Mouse (Mus musculus) forebrain, embryonic 11.5 days (tissue): Measurements from ENCODE around the gene Zmiz1. TPM values are rescaled to one million over a fixed set of nuclear protein-coding genes. Genes with fewer than 3 reads are reported as not detected.

Source experiments
- ATAC-seq: fragments of 200-750 bp; cut with Nextera tagmentation; replicated peaks from 2 replicates; pipeline ENCODE4 v1.8.0; 2017; ENCODE audit warnings: moderate TSS enrichment; ENCODE audit not compliant: low FRiP score
- DNase-seq: peaks from one replicate; pipeline ENCODE4 v3.0.0-alpha.2; 2017; ENCODE audit warnings: low spot score
- H3K27ac ChIP-seq: fragments of 300-500 bp; sonication (generic); 2 replicates; pipeline ENCODE4 v1.5.1; 2014; ENCODE audit warnings: low read depth, low read length
- H3K27me3 ChIP-seq: fragments of 300-500 bp; sonication (generic); 2 replicates; pipeline ENCODE4 v1.6.1; 2014; ENCODE audit warnings: mild to moderate bottlenecking, low read length, mixed read lengths; ENCODE audit not compliant: control insufficient read depth, insufficient read depth
- H3K36me3 ChIP-seq: fragments of 300-500 bp; sonication (generic); 2 replicates; pipeline ENCODE4 v1.6.1; 2014; ENCODE audit warnings: mild to moderate bottlenecking, low read length, moderate library complexity, mixed read lengths; ENCODE audit not compliant: control insufficient read depth, insufficient read depth
- H3K4me1 ChIP-seq: fragments of 300-500 bp; sonication (generic); replicated peaks from 2 replicates; pipeline ENCODE4 v1.6.1; 2014; ENCODE audit warnings: low read length, mixed read lengths; ENCODE audit not compliant: control insufficient read depth, insufficient read depth
- H3K4me2 ChIP-seq: fragments of 300-500 bp; sonication (generic); 2 replicates; pipeline ENCODE4 v1.6.1; 2014; ENCODE audit warnings: low read depth, mild to moderate bottlenecking, low read length, moderate library complexity, mixed read lengths; ENCODE audit not compliant: severe bottlenecking
- H3K4me3 ChIP-seq: fragments of 300-500 bp; sonication (generic); 2 replicates; pipeline ENCODE4 v1.5.1; 2014; ENCODE audit warnings: low read depth, low read length
- H3K9ac ChIP-seq: fragments of 300-500 bp; sonication (generic); 2 replicates; pipeline ENCODE4 v1.6.1; 2014; ENCODE audit warnings: low read length
- H3K9me3 ChIP-seq: fragments of 300-500 bp; sonication (generic); 2 replicates; pipeline ENCODE4 v1.6.1; 2016; ENCODE audit warnings: low read length, mixed read lengths; ENCODE audit not compliant: control insufficient read depth
- WGBS: fragments of 180-500 bp; shearing (Covaris S2); extraction: QIAGEN DNeasy Blood & Tissue Kit; methylation state at CpG from one replicate; pipeline ENCODE4 v1.1.7; 2014; 5-methylcytosine and 5-hydroxymethylcytosine counted together
- polyA plus RNA-seq: library from polyadenylated mRNA; unstranded; fragments of >200 nt; fragmentation: Nextera tagmentation; extraction: Ambion mirVana; gene quantifications from 2 replicates; pipeline ENCODE4 v1.2.1, GENCODE M21; 2014

Gene Zmiz1
- polyA plus RNA-seq, 1 experiment from 2014 or later, result 71.2 TPM

DNA sequence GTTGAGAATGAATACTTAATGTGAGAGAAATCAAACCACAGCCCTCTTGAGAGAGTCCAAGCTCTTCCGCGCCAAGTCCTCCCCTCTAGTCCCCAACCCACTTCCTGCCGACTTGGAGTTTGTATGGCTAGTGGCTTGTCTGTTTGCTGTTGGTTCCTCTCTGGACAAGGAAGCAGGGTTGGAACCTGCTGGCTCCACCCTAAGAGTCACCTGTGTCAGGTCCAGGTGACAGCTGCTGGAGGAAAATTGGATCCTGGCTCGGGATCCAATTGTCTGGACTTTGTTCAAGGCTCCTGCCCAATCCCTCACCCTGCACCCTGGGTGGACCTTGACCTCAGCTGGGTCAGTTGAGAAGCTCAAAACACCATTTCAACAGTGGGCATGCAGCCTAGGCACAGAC lies 7.4 kb downstream of the Zmiz1 start:
- DNase-seq (no peak), ATAC-seq (no peak)
- Histone ChIP-seq H3K9me3 (no peaks in the 10 kb centered on the region), H3K4me2 (no peak overlapping the region), H3K27me3 (no peaks in the 10 kb centered on the region), H3K4me3 (no peak overlapping the region), H3K4me1 (peaks cover 59% of the 10 kb centered on the region), H3K27ac (no peak overlapping the region), H3K36me3 (no peaks in the 10 kb centered on the region), H3K9ac (no peak overlapping the region)
- 81% methylated on average over 4 of the region's 4 CpGs for WGBS

DNA sequence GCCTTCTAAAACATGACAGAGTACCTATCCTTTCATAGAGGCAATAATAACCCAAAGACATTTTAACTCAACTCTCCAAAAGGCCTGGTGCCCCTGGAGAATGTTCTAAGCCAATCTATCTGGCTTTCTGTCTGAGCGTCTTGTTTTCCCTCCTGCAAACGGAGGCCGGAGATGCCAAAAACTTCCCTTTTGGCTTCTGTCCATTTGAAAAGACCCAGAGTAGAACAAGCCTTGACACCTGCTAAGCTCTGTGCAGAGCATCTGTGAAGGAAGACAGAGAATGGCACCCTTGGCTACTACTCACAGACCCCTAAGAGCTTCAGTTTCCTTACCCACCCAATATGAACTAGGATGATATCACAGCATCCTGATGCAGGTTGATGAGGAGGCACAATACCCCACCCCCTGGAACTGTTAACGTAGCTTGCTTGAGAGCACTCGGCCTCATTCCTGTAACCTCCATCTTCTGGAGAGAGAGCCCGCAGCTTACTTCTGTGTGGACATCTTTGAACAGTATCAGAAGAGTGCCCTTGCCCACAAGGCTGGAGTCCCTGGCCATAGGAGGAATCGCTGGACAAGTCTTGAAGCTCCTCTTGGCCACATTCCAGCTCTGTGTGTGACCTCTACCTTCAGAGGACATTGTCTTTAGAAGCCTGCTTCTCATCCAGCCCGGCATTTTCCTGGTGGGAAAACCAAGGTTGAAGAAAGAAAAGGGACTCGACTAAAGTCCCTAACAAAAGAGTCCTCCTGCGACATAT lies 9.1 kb downstream of the Zmiz1 start:
- H3K9ac ChIP-seq, result no peak overlapping the region
- no peaks in the 10 kb centered on the region for H3K27me3 ChIP-seq
- peaks cover 47% of the 10 kb centered on the region for H3K4me1 ChIP-seq
- no peak overlapping the region for H3K27ac ChIP-seq
- ATAC-seq (no peak), DNase-seq (no peak)
- no peak overlapping the region for H3K4me3 ChIP-seq
- no peaks in the 10 kb centered on the region for H3K36me3 ChIP-seq
- H3K4me2 ChIP-seq, result no peak overlapping the region
- WGBS, result 85% methylated on average over 10 of the region's 10 CpGs
- no peaks in the 10 kb centered on the region for H3K9me3 ChIP-seq

DNA sequence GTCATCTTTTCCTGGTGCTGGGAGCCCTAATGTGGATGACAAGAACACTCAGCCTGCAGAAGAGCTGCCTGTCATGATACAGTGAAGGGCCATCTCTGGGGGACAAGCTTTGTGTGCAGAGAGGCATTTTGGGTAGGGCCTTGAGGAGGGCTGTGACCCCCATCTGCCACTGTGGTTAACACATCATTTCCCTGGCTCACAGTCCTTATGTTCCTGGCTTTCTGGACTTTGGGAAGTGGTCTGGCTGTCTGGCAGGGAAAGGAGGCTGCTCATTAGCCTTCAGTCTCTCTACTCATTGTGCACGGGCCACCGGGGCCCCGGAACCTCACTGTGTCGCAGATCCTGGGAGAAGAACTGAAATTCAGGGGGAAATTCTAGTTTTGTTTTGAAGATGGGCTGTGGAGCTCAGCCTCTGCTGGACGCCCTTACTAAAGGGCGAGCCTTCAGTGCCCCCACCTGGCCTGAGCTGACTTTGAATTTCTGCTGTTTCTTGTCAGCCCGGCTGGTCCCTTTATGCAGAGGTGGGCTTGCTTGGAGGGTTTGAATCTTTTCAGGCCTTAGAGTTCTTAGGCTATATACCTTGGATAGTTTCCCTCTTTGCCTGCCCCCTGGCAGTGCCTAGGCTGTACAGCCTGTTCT lies 10.0 kb downstream of the Zmiz1 start:
- no peaks in the 10 kb centered on the region for H3K27me3 ChIP-seq
- H3K36me3 ChIP-seq, result no peaks in the 10 kb centered on the region
- H3K9ac ChIP-seq, result 0 out of 2 replicates have a peak overlapping the region, but pooled peaks have one; percentile 3
- no peak overlapping the region for H3K4me2 ChIP-seq
- no peak for ATAC-seq
- 0 out of 2 replicates have a peak overlapping the region, but pooled peaks have one; percentile 13 for H3K27ac ChIP-seq
- no peak for DNase-seq
- 64% methylated on average over 7 of the region's 7 CpGs for WGBS
- no peaks in the 10 kb centered on the region for H3K9me3 ChIP-seq
- peaks cover 46% of the 10 kb centered on the region for H3K4me1 ChIP-seq
- H3K4me3 ChIP-seq, result no peak overlapping the region

DNA sequence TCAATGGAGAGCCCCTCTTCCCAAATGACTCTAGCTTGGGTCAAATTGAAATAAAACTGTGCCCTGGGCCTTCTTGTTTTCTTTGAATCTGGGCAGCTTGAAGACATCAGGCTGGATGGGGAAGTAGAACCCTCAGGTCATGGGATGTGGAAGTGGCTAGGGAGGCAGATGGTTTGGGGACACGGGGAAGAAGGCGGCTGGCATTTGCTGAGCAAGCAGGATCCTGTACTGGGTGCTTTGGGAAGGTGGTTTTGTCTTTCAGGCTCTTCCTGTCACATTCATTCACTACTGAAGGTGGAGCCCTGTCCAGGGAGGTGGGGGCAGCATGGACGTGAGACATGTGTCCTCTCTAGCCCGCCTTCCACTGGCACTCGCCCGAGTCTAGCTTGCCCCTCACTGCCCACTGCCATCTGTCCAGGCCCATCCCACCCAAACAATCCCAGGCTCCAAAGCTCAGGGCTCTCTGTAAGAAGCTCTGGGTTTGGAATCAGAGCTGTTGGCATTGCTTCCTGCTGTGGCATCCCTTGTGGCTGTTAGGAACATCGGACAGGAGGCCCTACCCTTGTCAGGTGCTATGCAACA lies 11.3 kb downstream of the Zmiz1 start:
- ATAC-seq (no peak), DNase-seq (no peak)
- 84% methylated on average over 7 of the region's 7 CpGs for WGBS
- Histone ChIP-seq H3K4me3 (no peak overlapping the region), H3K4me2 (no peak overlapping the region), H3K27me3 (no peaks in the 10 kb centered on the region), H3K9ac (no peak overlapping the region), H3K4me1 (peaks cover 38% of the 10 kb centered on the region), H3K9me3 (no peaks in the 10 kb centered on the region), H3K36me3 (no peaks in the 10 kb centered on the region), H3K27ac (no peak overlapping the region)

DNA sequence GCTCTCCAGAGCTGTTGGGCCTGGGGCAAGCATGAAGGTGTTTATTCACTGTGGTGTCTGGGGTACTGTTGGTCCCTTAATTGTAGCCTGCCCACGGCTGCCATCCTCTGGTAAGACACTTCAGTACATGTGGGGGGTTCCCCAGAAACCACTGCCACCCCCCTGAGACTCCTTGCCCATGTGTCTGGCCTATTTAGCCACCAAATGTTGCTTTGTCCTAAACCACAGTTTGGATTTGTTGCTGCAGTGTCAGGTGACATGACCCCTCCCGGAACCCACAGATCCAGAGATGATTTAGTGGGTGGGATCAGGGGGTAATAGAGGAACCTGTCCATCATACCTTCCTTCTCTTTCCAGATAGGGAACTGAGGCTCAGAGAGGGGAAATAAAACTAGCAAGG lies 12.1 kb downstream of the Zmiz1 start:
- no peaks in the 10 kb centered on the region for H3K27me3 ChIP-seq
- no peak overlapping the region for H3K4me3 ChIP-seq
- ATAC-seq (no peak), DNase-seq (no peak)
- no peak overlapping the region for H3K27ac ChIP-seq
- H3K9me3 ChIP-seq, result no peaks in the 10 kb centered on the region
- H3K9ac ChIP-seq, result no peak overlapping the region
- H3K4me2 ChIP-seq, result no peak overlapping the region
- 77% methylated on average over 2 of the region's 2 CpGs for WGBS
- H3K4me1 ChIP-seq, result peaks cover 34% of the 10 kb centered on the region
- no peaks in the 10 kb centered on the region for H3K36me3 ChIP-seq

DNA sequence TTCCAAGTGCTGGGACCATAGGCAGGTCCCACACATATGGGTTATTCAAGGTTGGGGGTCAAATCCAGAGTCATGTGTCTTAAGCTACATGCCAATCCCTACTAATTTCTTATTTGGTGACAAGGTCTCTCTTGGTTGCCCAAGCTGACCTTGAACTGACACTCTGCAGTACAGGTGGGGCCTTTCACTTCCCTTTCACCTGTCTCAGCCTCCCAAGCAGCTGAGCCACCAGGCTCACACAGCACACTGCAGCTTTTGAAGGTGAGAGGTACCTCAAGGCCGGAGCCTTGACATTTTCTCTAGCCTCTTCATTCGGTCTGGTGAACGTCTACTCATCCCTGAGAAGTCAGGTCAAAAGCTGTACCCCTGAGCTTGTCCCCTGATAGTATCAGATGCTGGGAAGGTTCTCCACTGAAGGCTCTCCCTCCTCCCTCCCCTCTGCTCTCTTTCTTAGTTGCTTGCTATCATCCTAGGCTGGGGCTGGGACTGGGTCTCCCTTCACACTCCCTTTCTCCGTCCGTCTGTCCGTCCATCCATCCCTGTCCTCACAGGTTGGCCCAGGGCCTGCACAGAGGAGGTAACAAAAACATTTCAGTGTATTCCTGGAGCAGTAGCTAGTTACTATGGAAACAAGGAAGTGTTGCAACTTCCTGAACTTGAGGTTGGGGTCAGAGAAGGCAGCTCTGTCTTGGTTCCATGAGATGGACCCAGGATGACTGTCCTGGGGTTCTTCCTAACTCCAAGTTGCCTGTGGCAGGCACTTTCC lies 13.3 kb downstream of the Zmiz1 start:
- Histone ChIP-seq H3K4me1 (peaks cover 32% of the 10 kb centered on the region), H3K36me3 (no peaks in the 10 kb centered on the region), H3K4me2 (no peak overlapping the region), H3K4me3 (no peak overlapping the region), H3K27ac (no peak overlapping the region), H3K27me3 (no peaks in the 10 kb centered on the region), H3K9ac (no peak overlapping the region), H3K9me3 (no peaks in the 10 kb centered on the region)
- ATAC-seq, result no peak
- no peak for DNase-seq
- 82% methylated on average over 6 of the region's 6 CpGs for WGBS

DNA sequence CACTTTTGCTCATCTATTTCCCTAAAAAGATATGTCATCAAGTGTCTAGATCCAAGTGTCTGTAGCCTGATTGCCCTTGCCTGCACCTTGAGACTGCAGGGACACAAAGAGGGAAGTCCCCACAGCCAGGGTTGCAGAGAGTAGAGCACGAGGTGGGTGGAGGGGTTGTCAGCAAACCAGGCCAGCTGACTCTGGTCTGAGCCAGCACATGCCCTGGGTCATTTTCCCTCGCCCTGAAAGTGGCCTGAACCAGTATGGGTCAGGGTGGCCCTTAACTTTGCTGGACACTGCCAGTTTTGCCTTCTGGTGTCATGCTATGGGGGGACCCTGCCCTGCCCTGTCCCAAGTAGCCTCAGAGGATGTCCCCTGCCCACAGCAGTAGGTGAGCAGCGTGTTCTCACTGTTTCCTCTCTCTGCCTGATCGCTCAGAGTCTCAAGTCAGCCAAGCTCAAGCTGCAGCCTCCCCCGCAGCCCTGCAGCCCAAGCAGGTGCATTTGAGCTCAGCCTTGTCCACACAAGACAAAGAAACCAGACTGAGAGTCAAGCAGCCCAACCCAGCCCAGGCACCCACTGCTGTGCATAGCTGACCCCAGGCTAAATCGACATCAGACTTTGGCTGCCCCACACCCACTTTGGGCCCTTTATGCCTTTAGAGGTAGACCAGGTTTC lies 14.1 kb downstream of the Zmiz1 start:
- H3K36me3 ChIP-seq, result no peaks in the 10 kb centered on the region
- no peak overlapping the region for H3K27ac ChIP-seq
- WGBS, result 44% methylated on average over 6 of the region's 6 CpGs
- no peak for ATAC-seq
- H3K4me1 ChIP-seq, result peaks cover 32% of the 10 kb centered on the region
- no peak overlapping the region for H3K4me2 ChIP-seq
- H3K9me3 ChIP-seq, result no peaks in the 10 kb centered on the region
- peak overlapping the region; percentile 28 for H3K9ac ChIP-seq
- H3K27me3 ChIP-seq, result no peaks in the 10 kb centered on the region
- no peak overlapping the region for H3K4me3 ChIP-seq
- DNase-seq, result no peak

DNA sequence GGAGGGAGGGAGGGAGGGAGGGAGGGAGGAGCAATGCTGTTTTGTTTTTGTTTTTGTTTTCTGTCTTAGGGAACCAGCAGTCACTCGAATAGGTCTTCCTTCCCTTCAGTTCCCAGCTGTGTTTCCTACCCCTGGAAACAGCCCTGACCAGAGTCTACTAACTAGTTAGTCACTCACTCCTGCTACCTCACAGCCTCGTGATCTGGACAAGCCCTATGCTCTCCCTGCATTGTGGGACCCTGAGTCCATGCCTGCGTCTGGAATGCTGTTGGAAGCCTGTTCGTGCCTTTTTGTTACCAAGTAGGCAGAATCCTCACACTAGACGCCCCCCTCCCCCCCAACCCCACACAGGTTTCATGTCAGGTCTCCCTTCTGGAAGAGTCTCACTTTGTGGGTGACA lies 15.0 kb downstream of the Zmiz1 start:
- no peak overlapping the region for H3K27ac ChIP-seq
- 48% methylated on average over 5 of the region's 5 CpGs for WGBS
- no peak for DNase-seq
- peaks cover 33% of the 10 kb centered on the region for H3K4me1 ChIP-seq
- no peak for ATAC-seq
- no peaks in the 10 kb centered on the region for H3K9me3 ChIP-seq
- no peak overlapping the region for H3K9ac ChIP-seq
- H3K4me2 ChIP-seq, result no peak overlapping the region
- H3K27me3 ChIP-seq, result no peaks in the 10 kb centered on the region
- no peak overlapping the region for H3K4me3 ChIP-seq
- H3K36me3 ChIP-seq, result no peaks in the 10 kb centered on the region
